Mouse (Mus musculus): ENCODE results near the gene Snrk.

The Snrk gene

GRCm38 (mm10) chr9:122117112-122117616 is at the start of gene Snrk:
Gene Snrk, plus strand, starts transcription at chr9:122117266.
- peak; percentile 90 for DNase-seq (ENCODE audit: low read depth, low spot score)

DNA sequence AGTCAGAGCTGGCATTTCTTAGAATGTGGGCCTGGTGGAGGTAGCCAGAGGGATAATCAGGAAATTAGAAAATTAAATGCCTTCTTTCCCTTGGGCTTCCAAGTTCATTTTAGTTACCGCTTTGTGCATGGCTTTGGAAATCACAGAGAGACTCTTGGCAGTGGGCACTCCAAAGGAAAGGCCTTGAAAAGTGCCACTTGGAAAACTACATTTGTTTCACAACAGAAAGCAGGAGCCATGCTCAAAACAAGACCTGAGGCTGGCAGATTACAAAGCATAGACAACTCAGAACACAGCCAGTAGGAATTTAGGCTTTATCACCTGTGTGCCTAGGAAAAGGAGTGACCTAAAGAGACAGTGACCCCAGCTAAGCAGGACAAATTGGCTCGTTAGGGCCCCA is 49.4 kb upstream of the Snrk start:
- no peak for DNase-seq (ENCODE audit: low read depth, low spot score)

- no peak for DNase-seq (ENCODE audit: low read depth, low spot score)
These were observed 47.4 kb upstream of the Snrk start for GRCm38 (mm10) chr9:122069560-122070174.

- no peak for DNase-seq (ENCODE audit: low read depth, low spot score)
These were observed 43.1 kb upstream of the Snrk start for GRCm38 (mm10) chr9:122073980-122074379.

GRCm38 (mm10) chr9:122074575-122074974 is 42.5 kb upstream of the Snrk start:
- DNase-seq (ENCODE audit: low read depth, low spot score), result no peak

- no peak for DNase-seq (ENCODE audit: low read depth, low spot score)
These were observed 38.6 kb upstream of the Snrk start for GRCm38 (mm10) chr9:122078456-122078855.

DNA sequence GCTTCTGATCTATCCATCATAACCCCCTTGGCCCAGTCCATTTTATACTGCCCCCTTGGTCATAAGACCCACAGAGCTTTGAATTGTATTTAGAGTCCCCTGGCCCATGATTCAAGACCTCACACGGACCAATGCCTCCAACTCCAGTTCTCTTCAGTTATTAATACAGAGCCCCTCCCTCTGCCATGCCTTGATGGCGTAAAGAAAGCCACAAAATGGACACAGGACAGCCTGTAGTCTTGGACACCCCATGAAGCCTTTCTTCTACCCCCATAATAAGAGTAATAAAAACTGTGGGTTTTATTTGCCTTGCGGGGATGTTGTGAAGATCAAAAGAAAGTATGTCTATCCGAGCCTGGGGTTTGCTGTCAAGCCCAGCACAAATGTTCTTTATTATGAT is 33.4 kb upstream of the Snrk start:
- no peak for DNase-seq (ENCODE audit: low read depth, low spot score)

DNA sequence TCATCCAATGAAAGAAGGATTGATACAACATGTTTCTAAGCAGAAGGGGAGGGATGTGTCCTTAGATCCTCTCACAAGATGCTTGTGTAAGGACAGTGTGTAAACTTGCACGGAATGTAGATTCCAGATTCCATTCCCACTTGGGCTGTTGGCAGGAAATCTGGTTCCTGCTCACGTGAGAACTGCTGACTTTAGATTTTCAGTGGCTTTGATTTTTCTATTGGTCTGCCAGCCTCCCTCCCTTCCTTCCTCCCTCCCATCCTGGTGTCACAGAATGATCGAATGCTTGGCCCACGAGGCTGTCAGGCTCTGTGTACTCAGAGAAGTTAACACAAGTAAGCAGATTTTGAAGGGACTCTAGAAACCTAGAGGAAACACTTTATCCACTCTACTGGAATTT is 32.9 kb upstream of the Snrk start:
- no peak for DNase-seq (ENCODE audit: low read depth, low spot score)

- no peak for DNase-seq (ENCODE audit: low read depth, low spot score)
These were observed 32.4 kb upstream of the Snrk start for GRCm38 (mm10) chr9:122084636-122085035.

GRCm38 (mm10) chr9:122085055-122085454 is 32.0 kb upstream of the Snrk start:
- DNase-seq (ENCODE audit: low read depth, low spot score), result no peak

DNA sequence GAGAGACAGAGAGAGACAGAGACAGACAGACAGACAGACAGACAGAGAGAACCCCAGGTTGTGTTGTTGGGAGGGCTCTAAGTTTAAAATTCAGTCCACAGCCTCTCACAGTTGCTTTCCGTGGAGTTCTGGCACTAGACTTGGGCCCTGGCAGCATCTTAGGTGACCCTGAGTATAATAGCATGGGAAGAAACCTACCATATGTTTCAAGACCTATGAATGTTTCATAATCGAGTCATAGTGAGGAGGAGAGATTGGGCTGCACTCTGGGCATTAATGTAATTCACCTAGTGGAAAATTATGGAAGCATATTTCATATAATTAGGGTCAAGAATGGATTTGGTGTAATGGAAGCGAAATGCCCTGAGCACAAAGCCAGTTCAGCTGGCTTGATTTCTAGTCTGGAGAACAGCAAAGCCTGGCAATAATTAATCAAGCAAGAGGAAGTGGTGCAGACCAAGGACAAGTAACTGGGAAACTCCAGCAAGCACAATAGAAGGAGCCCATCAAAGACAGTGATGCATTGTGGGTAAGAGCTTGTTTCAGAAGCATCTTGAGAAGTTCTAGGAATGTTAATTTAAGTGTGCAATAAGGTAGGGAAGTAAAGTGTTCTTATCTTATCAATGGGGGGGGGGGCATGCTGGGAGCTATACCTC is 31.4 kb upstream of the Snrk start:
- DNase-seq (ENCODE audit: low read depth, low spot score), result no peak

- DNase-seq (ENCODE audit: low read depth, low spot score), result no peak
These were observed 30.0 kb upstream of the Snrk start for GRCm38 (mm10) chr9:122087086-122087485.

- DNase-seq (ENCODE audit: low read depth, low spot score), result no peak
These were observed 25.9 kb upstream of the Snrk start for GRCm38 (mm10) chr9:122091171-122091570.

GRCm38 (mm10) chr9:122091782-122092228 is 25.3 kb upstream of the Snrk start:
- DNase-seq (ENCODE audit: low read depth, low spot score), result no peak

DNA sequence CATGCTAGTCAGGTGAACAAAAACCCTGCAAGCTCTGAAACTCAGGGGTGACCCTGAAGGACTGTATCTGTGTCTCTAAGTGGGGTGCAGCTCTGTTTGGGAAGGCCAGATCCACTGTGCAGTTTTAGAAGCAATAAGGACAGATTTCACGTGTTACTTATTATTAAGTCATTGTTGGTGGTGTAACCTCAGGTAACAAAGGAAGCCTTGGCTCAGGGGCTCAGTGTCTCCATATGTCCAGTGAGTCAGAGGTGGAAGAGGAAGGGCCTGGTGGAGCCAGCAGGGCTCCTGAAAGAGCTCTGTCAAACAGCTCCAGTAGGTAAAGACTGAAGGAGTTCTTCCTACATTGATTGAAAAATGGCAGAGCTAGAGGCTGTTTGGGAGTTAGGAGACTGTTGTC is 22.9 kb upstream of the Snrk start:
- DNase-seq (ENCODE audit: low read depth, low spot score), result no peak

DNA sequence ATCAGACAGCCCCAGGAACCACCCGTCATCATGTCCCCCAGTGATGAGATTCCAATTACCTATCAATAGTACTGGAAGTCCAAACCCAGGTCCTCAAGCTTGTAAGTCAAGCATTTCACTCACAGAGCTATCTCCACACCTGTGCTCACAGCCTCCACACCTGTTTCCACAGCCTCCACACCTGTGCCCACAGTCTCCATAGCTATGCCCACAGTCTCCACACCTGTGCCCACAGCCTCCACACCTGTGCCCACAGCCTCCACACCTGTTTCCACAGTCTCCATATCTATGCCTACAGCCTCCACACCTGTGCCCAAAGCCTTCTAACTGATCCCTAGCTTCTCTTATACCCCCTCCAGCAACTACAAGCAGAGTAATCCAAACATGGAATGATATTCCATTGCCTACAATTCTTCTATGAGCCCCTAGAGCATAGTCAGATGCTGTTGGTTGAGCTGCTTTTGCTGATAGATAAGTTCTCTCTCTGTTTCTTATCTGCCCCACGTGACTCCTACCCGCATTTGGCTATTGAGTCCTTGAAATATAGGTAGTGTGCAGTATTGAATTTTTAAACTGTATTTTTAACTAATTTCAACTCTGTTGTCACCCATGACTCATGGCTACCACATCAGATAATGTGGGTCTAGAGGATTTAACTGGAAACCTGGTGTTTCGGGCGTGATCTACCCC is 20.1 kb upstream of the Snrk start:
- DNase-seq (ENCODE audit: low read depth, low spot score), result no peak

- DNase-seq (ENCODE audit: low read depth, low spot score), result no peak
These were observed 19.5 kb upstream of the Snrk start for GRCm38 (mm10) chr9:122097535-122097934.

GRCm38 (mm10) chr9:122100584-122101127 is 16.4 kb upstream of the Snrk start:
- no peak for DNase-seq (ENCODE audit: low read depth, low spot score)

DNA sequence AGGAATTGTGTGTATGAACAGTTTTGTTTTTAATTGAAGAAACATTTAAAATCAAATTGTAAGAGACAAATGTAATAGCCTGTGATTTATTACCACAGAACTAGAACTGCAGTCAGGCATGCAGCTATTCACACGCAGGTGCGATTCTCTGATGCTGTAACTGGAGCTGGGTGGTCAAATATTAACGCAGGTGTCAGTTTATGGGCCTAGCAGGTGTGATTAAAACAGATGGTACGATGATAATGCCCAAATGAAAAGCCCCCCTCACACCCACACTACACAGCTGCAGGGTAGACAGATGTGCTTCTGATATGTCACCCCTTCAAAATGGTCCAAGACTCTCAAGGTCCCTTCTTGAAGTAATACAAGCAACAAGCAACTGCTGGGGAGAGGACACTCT is 15.9 kb upstream of the Snrk start:
- no peak for DNase-seq (ENCODE audit: low read depth, low spot score)

- DNase-seq (ENCODE audit: low read depth, low spot score), result no peak
These were observed 13.3 kb upstream of the Snrk start for GRCm38 (mm10) chr9:122103550-122104284.

GRCm38 (mm10) chr9:122104285-122104829 is 12.7 kb upstream of the Snrk start:
- no peak for DNase-seq (ENCODE audit: low read depth, low spot score)
